Mouse (Mus musculus) lung, adult 2 months (tissue): ENCODE data around the gene C130079G13Rik.

Experiments
- CTCF ChIP-seq: fragments of 200-500 bp; IDR thresholded peaks from 2 replicates; pipeline ENCODE4 v1.5.1; 2011; ENCODE audit warnings: mild to moderate bottlenecking, low read length, control low read depth; ENCODE audit not compliant: insufficient read depth
- POLR2A ChIP-seq: fragments of 200-500 bp; IDR thresholded peaks from 2 replicates; pipeline ENCODE4 v1.6.1; 2011; ENCODE audit warnings: low read depth, mild to moderate bottlenecking, control low read depth, low read length, borderline replicate concordance; ENCODE audit errors: extremely low read depth

DNA sequence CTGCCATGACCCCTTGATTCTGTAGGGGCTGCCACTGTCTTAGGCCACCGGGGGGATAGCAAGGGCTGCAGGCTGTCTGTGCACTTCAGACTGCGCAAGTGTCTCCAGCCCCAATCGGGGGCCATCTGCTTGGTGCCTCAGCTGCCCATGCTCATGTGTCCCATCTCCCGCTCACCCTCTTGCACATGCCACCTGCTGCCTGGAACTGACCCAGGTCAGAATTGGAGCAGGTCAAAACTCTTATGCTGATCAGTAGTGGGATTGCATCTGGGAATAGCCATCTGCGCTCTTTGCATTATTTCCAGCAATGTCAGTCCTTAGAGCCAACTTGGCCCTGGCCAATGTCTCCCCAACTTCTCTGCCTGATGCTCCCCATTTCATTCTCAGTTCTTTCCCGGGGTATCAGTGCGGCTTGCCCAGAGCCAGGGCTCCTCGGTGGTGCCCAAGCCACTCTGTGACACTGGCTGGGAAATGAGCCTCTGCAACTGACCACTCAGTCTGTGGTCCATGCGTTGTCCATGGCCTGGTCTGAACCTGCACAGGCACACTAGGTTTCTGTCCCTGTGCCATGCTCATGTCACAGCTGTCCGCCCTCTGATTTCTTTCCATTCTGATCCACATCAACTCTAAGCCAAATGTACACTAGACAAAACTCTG is 22.4 kb downstream of the C130079G13Rik start:
- TF ChIP-seq CTCF (no peak), POLR2A (no peak)
